Mouse (Mus musculus) urinary bladder, postnatal 4 days (tissue): ENCODE measurements around the gene Psmb2.

Experiments used
- DNase-seq, 2 experiments: peaks; one replicate each; pipeline ENCODE4 v3.0.0; 2021 to 2022; ENCODE audit warnings: low spot score in 2 of 2

Gene Psmb2

DNA sequence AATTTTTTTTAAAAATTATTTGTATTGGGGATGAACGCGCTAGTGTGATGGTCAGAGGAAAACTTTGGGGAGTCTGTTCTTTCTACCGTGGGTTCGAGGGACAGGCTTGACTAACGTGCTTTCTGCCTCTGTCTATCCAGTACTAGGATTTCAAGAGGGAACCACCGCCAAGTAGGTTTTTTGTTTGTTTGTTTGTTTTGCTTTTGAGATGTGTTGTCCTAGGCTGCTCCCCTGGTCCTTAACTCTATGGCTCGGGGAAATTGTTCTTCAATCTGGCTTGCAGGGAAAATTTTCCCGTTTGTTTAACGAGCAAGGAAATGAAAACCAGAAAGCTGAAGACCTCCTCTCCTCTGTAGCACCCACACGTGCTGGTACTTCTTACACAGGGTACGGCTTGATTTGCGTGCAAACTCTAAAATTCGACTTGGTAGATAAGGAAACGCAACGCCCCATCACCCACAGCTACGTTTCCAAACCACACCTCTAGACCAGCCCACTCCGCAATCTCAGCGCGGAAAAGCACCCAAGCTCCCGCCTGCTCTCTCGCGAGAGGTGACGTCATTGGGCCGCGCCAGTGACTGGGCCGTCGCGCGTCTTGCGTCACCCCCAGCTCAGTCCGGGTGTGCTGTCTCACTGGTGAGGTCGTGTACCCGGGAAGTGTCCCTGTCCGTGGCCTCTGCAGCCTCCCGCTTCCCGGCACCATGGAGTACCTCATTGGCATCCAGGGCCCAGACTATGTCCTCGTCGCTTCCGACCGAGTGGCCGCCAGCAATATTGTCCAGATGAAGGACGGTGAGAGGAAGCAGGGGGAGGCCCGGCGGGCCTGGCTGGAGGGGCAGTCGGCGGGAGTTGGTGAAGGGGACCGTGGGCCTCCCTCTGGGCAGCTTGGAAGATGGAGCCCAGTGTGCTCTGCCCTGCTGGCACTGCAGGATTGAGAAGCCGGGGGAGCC lies at the start of gene Psmb2:
Gene Psmb2, plus strand, starts transcription at position 577 of the 950 bp plus-strand sequence.
- DNase-seq, result peak; percentile 97 to 99

DNA sequence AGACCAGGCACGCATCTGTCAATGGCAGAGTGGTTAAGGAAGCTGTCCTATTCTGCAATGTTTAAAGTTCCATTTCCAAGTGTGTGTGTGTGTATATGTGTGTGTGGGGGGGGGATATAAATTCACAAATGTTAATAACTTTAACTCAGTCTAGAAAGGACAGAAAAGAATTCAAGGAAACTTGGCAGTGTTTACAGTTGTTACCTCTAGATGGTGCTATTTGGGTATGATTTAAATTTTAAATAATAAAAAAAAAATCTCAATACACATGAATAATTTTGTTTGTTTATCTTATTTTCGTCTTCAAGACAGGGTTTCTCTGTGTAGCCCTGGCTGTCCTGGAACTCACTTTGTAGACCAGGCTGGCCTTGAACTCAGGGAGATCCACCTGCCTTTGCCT lies 45.5 kb upstream of the Psmb2 start:
- DNase-seq, result no peak

DNA sequence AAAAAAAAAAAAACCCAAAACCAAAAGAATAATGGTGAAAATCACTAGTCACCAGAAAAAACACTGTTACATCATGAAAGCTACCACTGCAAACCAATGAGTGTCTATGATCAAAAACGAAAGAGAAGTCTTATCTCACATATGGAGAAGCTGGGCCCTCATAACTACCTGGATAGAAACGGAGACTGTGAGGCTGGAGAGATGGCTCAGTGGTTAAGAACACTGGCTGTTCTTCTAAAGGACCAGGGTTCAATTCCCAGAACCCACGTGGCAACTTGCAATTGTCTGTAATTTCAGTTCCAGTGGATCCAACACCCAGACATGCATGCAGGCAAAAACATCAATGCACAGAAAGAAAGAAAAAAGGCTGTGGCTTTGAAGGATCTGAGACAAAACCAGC lies 44.8 kb upstream of the Psmb2 start:
- no peak for DNase-seq

DNA sequence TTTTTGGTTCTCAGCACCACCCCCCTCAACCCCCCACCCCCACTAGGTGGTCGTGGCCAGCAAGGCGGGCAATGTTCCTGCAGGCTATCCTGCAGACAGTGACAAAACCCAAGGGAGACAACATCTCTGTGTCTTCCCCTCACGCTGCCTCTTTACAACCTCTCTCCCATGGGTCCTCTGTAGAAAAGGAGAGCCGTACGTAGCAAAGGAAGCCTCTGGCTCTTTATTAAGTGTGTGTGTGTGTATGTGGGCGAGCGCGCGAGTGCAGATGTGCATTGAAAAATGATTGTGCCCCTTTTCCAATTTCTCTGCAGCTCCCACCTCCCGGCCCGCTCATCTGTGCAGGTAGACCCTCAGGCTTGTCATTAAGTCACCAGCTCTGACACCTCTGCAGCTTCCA lies 41.1 kb upstream of the Psmb2 start:
- no peak for DNase-seq

DNA sequence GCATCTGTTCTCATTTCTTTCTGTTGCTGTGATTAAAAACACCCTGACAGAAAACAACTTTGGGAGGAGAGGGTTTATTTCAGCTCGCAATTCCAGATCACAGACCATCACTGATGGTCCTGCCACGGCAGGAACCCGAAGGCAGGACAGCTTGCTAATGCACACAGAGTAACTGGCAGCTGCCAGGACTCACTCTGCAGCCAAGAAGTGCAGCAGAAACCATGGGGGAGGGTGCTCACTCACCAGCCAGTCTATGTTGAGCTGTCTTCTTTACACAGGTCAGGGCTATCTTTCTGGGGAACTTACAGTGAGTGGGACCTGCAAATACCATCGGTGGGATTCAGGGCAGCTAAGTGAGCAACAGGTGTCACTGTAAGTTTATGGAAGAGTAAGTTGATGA lies 40.0 kb upstream of the Psmb2 start:
- DNase-seq, result no peak

DNA sequence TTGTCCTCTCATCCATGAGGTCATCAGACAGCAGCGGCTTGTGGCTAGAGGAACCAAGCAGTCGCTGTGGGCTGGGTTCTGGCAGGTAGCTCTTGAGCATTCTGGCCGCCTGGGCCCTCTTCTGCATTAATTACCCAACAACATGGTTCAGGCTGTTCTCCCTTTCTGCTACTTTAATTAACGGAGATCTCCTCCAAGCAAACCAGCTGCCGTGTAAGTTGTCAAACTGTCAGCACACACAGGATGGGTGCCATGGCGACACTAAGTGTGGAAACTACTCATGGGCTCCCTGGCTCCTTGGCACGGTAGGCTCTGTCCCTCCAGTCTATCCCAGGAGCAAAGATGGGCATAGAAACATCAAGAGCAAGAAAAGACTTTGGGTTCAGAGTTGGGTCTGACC lies 38.1 kb upstream of the Psmb2 start:
- no peak for DNase-seq

DNA sequence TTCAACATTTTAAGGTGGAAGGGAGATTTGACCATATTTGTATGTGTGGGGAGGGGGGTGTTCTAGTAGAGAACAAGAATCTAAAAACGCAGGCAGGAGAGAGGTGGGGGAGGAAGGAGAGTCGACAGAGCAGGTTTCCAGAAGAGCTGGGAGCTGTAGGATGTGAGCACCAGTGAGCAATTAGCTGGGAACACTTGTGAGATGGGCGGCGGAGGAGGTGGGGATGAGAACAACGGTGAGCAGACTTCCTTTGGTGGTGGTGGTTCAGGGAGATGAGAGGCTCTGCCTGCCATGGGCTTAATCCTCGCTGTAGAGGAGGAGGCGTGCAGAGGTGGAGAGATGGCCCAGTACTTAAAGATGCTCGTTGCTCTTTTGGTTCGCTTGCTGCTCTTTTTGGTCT lies 35.5 kb upstream of the Psmb2 start:
- DNase-seq, result no peak

DNA sequence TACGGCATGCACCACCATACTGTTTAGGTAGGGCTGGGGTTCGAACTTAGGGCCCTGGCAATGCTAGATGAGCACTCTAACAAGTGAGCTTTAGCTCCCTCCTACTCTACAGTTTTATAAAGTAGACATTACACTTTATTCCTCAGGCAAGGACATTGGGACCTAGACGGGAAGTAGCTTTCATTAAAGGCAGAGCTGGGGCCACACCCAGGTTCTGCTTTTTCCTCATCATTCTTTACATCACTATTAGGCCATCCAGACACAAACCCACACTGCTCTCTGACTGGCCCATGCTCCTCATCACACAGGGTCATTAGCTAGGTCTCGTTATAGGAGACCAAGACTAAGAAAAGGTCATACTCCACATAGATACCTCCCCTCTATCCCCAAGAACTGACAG lies 33.6 kb upstream of the Psmb2 start:
- DNase-seq, result no peak

DNA sequence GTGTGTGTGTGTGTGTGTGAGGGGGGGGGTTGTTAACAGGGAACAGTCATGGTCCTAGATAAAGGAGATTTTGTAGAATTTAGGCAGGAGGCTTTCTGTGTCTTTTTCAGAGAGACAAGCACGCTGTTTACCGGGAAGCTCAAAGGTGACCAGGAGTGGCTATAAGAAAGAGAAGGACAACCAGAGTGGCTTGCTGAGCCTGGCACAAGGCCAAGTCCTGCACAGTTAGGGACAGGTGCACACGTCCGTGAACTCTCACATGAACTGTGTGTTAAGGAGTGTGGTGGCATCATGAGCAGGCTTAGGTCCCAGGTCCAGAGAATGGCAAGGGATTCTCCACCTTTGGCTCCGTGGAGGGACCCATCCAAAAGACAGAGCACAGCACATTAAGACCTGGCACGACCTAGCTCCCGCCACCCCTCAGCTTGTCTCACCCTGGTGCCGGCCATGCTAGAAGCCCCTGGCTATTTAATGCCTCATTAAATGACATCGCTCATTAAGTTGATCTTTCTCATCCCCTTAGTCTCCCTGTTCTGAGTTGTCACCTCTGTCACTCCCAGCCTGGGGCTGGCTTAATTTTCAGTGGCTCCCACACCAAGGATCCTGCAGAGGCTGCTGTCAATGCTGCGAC lies 33.0 kb upstream of the Psmb2 start:
- DNase-seq, result no peak

DNA sequence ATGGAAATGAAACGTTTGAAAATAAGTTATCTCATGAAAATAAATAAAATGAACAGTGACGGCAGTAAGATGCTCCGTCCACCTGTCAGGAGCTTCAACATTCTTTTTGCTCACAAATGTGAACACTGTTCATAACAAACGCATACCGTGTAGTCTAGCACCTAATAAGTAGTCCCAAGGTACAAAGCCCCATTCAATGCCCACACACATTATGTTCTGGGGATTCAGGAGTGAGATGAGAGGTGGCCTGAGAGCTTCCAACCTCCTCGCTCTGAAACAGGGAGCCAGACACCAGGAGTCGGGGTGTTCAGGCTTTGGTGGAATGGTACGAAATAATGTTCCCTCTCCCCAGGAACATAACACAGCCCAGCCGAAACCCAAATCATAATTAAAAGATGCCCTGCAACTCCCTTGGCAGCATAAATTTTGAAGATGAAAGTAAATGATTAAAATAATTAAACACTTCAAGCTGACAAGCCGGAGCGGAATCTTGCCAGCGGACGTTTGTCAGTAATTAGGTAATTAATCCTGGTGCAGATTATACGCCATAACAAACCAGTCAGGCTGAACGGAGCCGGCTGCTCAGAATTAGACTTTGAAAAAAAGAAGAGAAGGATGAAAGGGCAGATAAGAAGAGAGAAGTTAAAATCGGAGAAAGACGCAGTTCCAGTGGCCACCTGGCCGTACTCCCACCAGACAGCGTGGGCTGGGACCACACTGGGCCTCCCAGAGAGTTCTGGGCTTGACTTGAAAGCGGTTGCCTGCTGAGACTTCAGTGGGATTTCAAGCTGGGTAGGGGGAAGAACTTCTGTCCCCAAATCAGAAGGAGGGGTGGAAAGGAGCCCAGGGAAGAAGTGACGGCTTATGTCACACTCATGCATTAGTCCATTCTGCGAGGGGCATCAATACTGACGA lies 29.2 kb upstream of the Psmb2 start:
- DNase-seq, result no peak

DNA sequence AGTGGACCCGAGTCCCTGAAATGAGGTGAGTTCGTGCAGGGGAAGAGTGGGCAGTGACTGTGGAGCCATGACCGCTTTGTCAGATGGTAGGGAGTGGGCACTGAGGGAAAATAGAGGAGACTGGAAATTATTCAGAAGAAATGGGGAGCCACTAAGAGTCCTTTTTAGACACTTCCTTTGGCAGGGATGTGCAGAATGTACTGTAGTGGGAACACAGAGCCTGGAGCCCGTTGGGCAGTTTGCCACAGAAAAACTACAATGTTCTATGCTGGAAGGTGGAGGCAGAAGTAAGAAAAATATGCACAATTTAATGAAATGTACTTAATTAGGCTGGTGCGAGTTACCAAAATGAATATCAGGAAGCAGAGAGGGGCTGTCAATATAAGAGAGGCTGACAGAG lies 24.3 kb upstream of the Psmb2 start:
- no peak for DNase-seq

DNA sequence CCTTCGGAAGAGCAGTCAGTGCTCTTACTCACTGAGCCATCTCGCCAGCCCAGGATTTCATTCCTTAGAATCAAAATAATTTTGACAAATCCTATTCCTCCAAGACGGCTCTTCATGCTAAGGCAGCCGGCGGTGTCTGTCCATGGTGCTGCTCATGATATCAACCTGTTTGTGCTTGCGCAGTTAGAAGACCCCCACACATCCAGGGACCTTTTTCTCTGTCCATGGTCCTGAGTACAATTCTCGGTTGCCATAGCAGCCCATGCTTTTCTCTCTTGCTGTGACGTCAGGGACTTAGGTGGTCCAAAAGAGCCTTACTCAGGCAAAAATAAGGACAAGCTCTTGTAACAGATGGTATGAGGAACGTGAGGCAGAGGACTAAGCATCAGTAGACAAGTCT lies 22.1 kb upstream of the Psmb2 start:
- DNase-seq, result peak in 1 of 2 experiments; percentile 21

DNA sequence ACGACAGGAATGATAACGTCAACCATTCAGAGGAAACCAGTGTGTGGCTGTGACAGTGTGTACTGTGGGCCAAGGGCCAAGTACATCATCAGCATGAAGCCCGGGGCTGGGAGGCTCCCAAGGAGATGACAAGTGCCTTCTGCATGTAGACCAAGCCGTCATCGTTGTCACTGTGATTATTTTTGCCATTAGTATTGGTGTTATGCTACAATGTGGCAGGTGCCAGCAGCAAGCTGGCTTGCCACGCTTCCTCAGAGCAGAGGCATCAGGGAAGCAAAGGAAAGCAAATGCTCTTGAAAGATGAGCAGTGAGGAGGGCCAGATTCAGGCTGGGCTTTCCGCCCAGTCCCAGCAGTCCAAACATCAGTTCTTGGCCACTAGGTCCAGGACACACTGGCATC lies 16.2 kb upstream of the Psmb2 start:
- no peak for DNase-seq

DNA sequence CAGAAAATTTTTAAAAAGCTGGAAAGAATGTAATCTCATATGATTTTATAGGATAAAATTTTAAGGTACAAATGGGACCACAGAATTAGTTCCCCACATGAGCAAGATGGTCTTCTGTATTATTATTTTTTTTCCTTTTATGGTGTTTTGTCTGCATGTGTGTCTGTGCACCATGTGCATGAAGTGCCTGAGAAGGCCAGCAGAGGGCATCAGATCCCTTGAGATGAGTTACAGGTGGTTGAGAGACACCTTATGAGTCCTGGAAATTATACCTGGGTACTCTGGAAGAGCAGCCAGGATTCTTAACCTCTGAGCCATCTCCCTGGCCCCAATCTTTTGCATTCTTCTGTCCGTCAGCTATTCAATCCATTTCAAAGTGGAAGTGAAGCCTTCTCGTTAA lies 10.4 kb upstream of the Psmb2 start:
- no peak for DNase-seq

DNA sequence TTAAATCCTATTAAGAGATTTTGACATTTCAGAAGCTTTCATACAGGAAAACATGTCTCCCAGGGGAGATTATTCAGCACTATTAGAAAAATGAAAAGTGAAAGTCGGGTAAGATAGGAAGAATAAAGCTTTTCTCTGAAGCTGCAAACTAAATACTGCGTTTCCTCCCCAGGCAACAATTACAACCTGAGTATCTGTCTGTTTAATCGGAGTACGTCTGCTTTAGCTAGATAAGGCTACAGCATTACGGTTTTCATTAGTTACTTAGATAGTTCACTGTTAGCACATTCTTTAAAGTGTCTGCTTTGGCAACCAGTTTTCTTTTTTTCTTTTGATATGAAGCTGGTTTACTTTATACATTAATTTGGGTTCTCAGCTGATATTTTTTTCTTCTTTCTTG lies 4.9 kb downstream of the Psmb2 start:
- DNase-seq, result no peak

DNA sequence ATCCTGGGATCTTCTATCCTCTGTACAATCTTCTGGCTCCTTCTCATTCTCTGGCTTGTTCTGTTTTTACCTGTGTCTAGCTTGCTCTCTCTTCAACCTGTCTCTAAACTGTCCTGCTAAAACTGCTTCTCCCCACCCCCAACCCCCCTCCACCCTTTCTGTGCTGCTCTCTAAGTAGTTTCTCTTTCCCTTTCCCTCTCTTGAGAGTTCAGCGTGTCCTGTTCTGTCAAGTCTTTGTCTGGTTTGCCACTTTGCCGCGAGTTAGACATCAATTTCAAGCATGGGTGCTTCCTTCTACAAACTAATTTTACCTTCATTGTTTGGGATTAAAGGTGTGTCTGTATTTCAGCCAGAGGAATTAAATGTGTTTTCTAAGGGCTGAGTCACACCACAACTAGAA lies 5.7 kb downstream of the Psmb2 start:
- no peak for DNase-seq

DNA sequence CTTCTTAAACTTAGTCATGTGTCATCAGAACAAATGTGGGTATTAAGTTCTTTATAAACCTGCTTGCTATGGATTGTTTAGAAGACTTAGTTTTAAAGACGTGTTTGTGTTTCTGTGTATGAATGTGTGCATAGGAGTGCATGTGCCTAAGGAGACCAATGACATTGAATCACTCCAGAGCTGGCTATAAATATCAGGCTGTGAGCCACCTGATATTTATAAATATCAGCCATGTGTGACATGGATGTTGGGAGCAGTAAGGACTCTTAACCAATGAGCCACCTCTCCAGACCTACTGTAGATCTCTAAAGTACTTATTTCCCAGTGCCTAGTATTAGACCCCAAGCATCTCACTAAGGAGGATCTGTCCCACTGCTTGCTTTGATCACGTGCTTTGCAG lies 12.0 kb downstream of the Psmb2 start:
- DNase-seq, result no peak

DNA sequence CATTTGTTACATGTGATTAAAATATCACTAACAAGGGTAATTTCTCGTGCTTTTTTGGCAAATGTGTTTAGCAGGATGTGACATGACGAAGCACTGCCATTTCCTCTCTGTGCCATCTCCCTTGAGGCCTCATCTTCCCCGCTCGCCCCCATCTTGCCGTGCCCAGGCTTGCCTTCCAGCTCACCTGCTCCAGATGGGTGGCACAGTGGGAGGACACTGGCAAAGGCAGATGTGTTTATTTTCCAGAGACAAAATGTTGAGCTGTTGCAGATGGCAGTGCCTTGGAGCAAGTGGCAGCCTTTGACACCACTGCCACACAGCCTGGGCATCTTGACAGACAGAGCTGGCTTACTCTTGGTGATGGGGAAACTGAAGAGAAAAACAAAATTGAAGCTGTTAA lies 15.6 kb downstream of the Psmb2 start:
- DNase-seq, result no peak

DNA sequence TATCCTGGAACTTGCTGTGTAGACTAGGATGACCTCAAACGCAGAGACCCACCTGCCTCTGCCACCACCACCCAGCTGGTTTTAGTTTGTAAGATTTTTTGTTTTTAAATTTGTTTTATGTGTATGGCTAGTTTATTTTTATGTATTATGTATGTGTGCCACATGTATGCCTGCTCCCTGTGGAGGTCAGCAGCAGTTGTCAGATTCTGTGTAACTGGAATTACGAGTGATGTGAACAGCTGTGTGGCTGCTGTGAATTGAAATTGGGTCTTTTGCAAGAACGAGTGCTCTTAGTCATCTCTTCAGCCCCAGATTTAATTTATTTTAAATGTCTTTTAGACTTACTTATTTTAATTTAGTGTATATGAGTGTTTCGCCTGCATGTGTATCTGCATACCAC lies 19.5 kb downstream of the Psmb2 start:
- DNase-seq, result no peak

DNA sequence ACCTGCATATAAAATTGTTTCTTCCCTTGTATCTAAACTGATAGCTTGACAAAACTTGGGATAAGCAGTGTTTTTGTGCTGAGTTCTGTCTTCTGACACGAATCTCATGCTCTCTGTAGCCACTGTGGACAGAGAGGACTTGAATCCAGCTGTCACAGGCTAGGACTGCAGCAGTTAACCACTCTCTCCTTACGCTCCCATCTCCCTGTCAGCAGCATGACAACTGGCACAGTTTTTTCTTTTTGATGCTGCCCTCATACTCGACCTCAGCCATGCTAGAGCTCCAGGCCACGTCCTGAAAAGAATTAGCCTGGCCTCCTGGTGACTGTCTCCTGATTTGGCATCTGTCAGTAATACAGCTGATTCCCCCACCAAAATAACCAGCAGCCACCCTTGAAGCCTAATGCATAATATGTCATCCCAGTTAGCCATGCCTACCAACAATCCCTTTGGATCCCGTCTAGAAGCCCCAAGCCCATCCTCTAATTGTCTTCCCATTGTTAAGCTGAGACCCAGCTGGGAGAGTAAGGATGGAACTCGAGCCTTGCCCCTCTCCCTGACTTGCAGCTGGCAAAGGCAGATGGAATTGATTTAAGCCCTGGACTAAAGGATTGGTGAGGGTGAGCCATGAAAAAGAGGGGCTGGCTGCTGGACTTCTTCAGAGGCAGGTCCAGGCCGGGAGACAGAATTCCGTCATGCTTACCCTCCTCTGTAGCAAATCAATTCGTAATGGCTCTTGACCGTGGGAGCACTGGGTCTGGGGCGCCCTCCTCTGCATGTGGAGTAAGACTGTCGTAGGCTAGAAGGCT lies 29.4 kb downstream of the Psmb2 start:
- no peak for DNase-seq

DNA sequence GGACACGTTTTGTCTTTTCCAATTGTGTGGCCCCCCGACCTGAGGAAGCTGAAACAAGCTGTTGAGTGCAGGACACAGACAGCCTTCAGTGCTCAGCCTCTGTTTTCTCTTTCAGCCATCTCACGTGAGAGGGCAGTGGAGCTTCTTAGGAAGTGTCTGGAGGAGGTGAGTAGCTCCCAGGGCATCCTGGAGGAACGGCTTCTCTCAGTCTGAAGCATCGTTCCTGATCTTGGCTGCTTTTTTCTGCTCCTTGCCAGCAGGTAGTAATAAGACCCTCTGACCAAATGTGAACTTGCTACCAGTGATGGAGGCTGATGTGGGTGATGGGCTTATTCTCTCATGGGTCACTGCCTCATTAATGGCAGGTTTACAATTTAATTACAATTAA lies 30.0 kb downstream of the Psmb2 start:
- no peak for DNase-seq

DNA sequence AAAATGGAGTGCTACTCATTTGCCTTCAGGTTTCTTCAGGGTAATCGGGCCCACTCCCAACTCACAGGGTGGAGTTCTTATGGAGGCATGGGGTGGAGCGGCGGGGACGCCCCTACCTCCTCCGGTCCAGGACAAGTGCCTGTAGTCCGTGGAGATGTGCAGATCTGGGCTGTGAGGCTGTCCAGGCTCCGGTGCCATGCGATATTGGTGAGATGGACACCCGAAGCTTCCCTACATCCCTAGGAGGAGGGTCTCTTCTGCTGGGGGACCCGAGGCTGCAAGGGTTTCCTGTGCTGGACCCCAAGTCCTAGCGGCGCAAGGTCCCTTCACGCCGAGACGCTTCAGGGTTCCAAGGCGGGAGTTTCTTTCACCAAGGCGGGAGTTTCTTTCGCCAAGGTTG lies 54.7 kb downstream of the Psmb2 start:
- DNase-seq, result no peak
